Mouse (Mus musculus) intestine, postnatal 0 days (tissue): ENCODE measurements around the gene Usp25. TPM values are rescaled to one million over a fixed set of nuclear protein-coding genes. Genes with fewer than 3 reads are reported as not detected.
A peak's percentile ranks its signal among the peaks of the same experiment; 100 is the strongest.

Experiments
- ATAC-seq: fragments of 200-750 bp; cut with Nextera tagmentation; 2 replicates; pipeline ENCODE4 v1.8.0; 2017; ENCODE audit warnings: mild to moderate bottlenecking, moderate TSS enrichment, moderate library complexity
- H3K27ac ChIP-seq: fragments of 300-500 bp; sonication (generic); 2 replicates; pipeline ENCODE4 v1.5.1; 2014; ENCODE audit warnings: mild to moderate bottlenecking, low read depth, low read length, moderate library complexity
- H3K27me3 ChIP-seq: fragments of 300-500 bp; sonication (generic); replicated peaks from 2 replicates; pipeline ENCODE4 v1.6.1; 2014; ENCODE audit warnings: low read length, mixed read lengths; ENCODE audit not compliant: control insufficient read depth, insufficient read depth
- H3K36me3 ChIP-seq: fragments of 300-500 bp; sonication (generic); 2 replicates; pipeline ENCODE4 v1.6.1; 2014; ENCODE audit warnings: mild to moderate bottlenecking, moderate library complexity; ENCODE audit not compliant: control insufficient read depth, insufficient read depth
- H3K4me1 ChIP-seq: fragments of 300-500 bp; sonication (generic); replicated peaks from 2 replicates; pipeline ENCODE4 v1.6.1; 2014; ENCODE audit warnings: antibody characterized with exemption, low read length, mixed read lengths; ENCODE audit not compliant: control insufficient read depth, insufficient read depth
- H3K4me2 ChIP-seq: fragments of 300-500 bp; sonication (generic); replicated peaks from 2 replicates; pipeline ENCODE4 v1.6.1; 2014; ENCODE audit warnings: low read depth, mild to moderate bottlenecking, moderate library complexity
- H3K4me3 ChIP-seq: fragments of 300-500 bp; sonication (generic); 2 replicates; pipeline ENCODE4 v1.5.1; 2014; ENCODE audit warnings: low read depth, low read length
- H3K9ac ChIP-seq: fragments of 300-500 bp; sonication (generic); 2 replicates; pipeline ENCODE4 v1.6.1; 2014; ENCODE audit warnings: mild to moderate bottlenecking, low read depth, low read length
- H3K9me3 ChIP-seq: fragments of 300-500 bp; sonication (generic); 2 replicates; pipeline ENCODE4 v1.6.1; 2016; ENCODE audit warnings: mixed run types; ENCODE audit not compliant: control insufficient read depth
- CTCF ChIP-seq: sonication (generic); IDR thresholded peaks from 2 replicates; pipeline ENCODE4 v1.5.1; 2016; ENCODE audit warnings: low read depth, mild to moderate bottlenecking, control low read depth, antibody characterized with exemption, moderate library complexity
- WGBS: fragments of 180-500 bp; shearing (Covaris S2); extraction: QIAGEN DNeasy Blood & Tissue Kit; methylation state at CpG from one replicate; pipeline ENCODE4 v1.1.7; 2014; 5-methylcytosine and 5-hydroxymethylcytosine counted together
- polyA plus RNA-seq: library from polyadenylated mRNA; unstranded; fragments of >200 nt; fragmentation: Nextera tagmentation; extraction: Ambion mirVana; gene quantifications from 2 replicates; pipeline ENCODE4 v1.2.1, GENCODE M21; 2015

Gene Usp25
- 16.4 and 17.9 TPM in 2 replicates for polyA plus RNA-seq

GRCm38 (mm10) chr16:77013427-77014320 lies at the start of gene Usp25:
TSS of gene Usp25 (plus strand) at chr16:77013706.
- H3K27me3 ChIP-seq: no peaks in the 10 kb centered on the region
- H3K4me2 ChIP-seq: peak within 1 kb of the TSS; percentile 78
- no peaks in the 10 kb centered on the region; the same call in 1 of the 2 replicates for H3K4me1 ChIP-seq
- TF ChIP-seq CTCF: peak; percentile 6; the same call in 1 of the 2 replicates
- H3K4me3 ChIP-seq: peak within 1 kb of the TSS; percentile 91
- peak; percentile 95 for ATAC-seq
- H3K27ac ChIP-seq: peak within 1 kb of the TSS; percentile 98
- no peaks in the 10 kb centered on the region for H3K9me3 ChIP-seq
- under 1% methylated on average over 103 of the region's 126 CpGs for WGBS
- no peaks in the 10 kb centered on the region for H3K36me3 ChIP-seq
- H3K9ac ChIP-seq: peak within 1 kb of the TSS; percentile 96

GRCm38 (mm10) chr16:76967593-76968275 lies 45.8 kb upstream of the Usp25 start:
- no peaks in the 10 kb centered on the region for H3K4me1 ChIP-seq
- no peaks in the 10 kb centered on the region for H3K9me3 ChIP-seq
- no peak for TF ChIP-seq CTCF
- H3K36me3 ChIP-seq: no peaks in the 10 kb centered on the region
- no peak overlapping the region for H3K9ac ChIP-seq
- no peaks in the 10 kb centered on the region for H3K27me3 ChIP-seq
- no peak overlapping the region for H3K4me2 ChIP-seq
- H3K4me3 ChIP-seq: no peak overlapping the region
- no peak overlapping the region for H3K27ac ChIP-seq
- 79% methylated on average over 3 of the region's 3 CpGs for WGBS
- ATAC-seq: no peak

GRCm38 (mm10) chr16:76971211-76971610 lies 42.3 kb upstream of the Usp25 start:
- Histone ChIP-seq H3K4me2 (no peak overlapping the region), H3K27ac (no peak overlapping the region), H3K27me3 (no peaks in the 10 kb centered on the region), H3K4me1 (no peaks in the 10 kb centered on the region), H3K4me3 (no peak overlapping the region), H3K36me3 (no peaks in the 10 kb centered on the region), H3K9me3 (no peaks in the 10 kb centered on the region), H3K9ac (no peak overlapping the region)
- no peak for TF ChIP-seq CTCF
- 65% methylated on average over 5 of the region's 5 CpGs for WGBS
- no peak for ATAC-seq

- ATAC-seq: no peak
- WGBS: 66% methylated on average over 5 of the region's 5 CpGs
- H3K27me3 ChIP-seq: no peaks in the 10 kb centered on the region
- no peaks in the 10 kb centered on the region for H3K9me3 ChIP-seq
- H3K4me1 ChIP-seq: no peaks in the 10 kb centered on the region
- H3K4me2 ChIP-seq: no peak overlapping the region
- H3K27ac ChIP-seq: no peak overlapping the region
- H3K4me3 ChIP-seq: no peak overlapping the region
- H3K36me3 ChIP-seq: no peaks in the 10 kb centered on the region
- H3K9ac ChIP-seq: no peak overlapping the region
- no peak for TF ChIP-seq CTCF
Measured at GRCm38 (mm10) chr16:76976787-76977430, 36.6 kb upstream of the Usp25 start.

- H3K9me3 ChIP-seq: no peaks in the 10 kb centered on the region
- no peak overlapping the region for H3K4me2 ChIP-seq
- no peak for TF ChIP-seq CTCF
- no peak overlapping the region for H3K27ac ChIP-seq
- H3K36me3 ChIP-seq: no peaks in the 10 kb centered on the region
- H3K4me1 ChIP-seq: no peaks in the 10 kb centered on the region
- no peak for ATAC-seq
- H3K4me3 ChIP-seq: no peak overlapping the region
- WGBS: 81% methylated on average over 6 of the region's 6 CpGs
- no peak overlapping the region for H3K9ac ChIP-seq
- no peaks in the 10 kb centered on the region for H3K27me3 ChIP-seq
Measured at GRCm38 (mm10) chr16:76983696-76984095, 29.8 kb upstream of the Usp25 start.

GRCm38 (mm10) chr16:76987711-76988110 lies 25.8 kb upstream of the Usp25 start:
- no peak for ATAC-seq
- Histone ChIP-seq H3K27me3 (no peaks in the 10 kb centered on the region), H3K36me3 (no peaks in the 10 kb centered on the region), H3K4me3 (no peak overlapping the region), H3K4me2 (no peak overlapping the region), H3K4me1 (no peaks in the 10 kb centered on the region), H3K27ac (no peak overlapping the region), H3K9me3 (no peaks in the 10 kb centered on the region), H3K9ac (no peak overlapping the region)
- TF ChIP-seq CTCF: no peak
- WGBS: 84% methylated on average over 4 of the region's 4 CpGs
